Mouse (Mus musculus) naive thymus-derived CD4-positive, alpha-beta T cell, adult 2 months (primary cell): ENCODE data around the gene Krt33b.

ENCODE experiments used
- DNase-seq: peaks from one replicate; pipeline ENCODE4 v3.0.0-alpha.2; 2011; ENCODE audit warnings: low read depth

Gene Krt33b

GRCm38 (mm10) chr11:99993620-99994383 is 35.9 kb downstream of the Krt33b start, which contains the start of gene Krtap17-1:
Krtap17-1 (minus strand) TSS chr11:99993994.
- DNase-seq = no peak

- no peak for DNase-seq
Measured at GRCm38 (mm10) chr11:99990571-99990970, 39.1 kb downstream of the Krt33b start.

GRCm38 (mm10) chr11:99989881-99990405 is 39.7 kb downstream of the Krt33b start:
- DNase-seq = no peak

GRCm38 (mm10) chr11:99988530-99988929 is 41.1 kb downstream of the Krt33b start:
- no peak for DNase-seq

- DNase-seq = no peak
Measured at GRCm38 (mm10) chr11:99986180-99986647, 43.5 kb downstream of the Krt33b start, which contains the start of gene Krtap16-1. Krtap16-1 (minus strand) TSS chr11:99986597.

- no peak for DNase-seq
Measured at GRCm38 (mm10) chr11:99985291-99986092, 44.2 kb downstream of the Krt33b start.

GRCm38 (mm10) chr11:99983442-99983841 is 46.2 kb downstream of the Krt33b start:
- DNase-seq = no peak

- DNase-seq = no peak
Measured at GRCm38 (mm10) chr11:99982731-99983130, 46.9 kb downstream of the Krt33b start.

- no peak for DNase-seq
Measured at GRCm38 (mm10) chr11:99978953-99979352, 50.7 kb downstream of the Krt33b start, which contains the start of gene Krtap29-1. Krtap29-1 (minus strand) TSS chr11:99979053.
